Mouse (Mus musculus) midbrain, embryonic 12.5 days (tissue): Measurements from ENCODE around the gene Gpr82. TPM values are rescaled to one million over a fixed set of nuclear protein-coding genes. Genes with fewer than 3 reads are reported as not detected.

Experiments
- ATAC-seq: fragments of 200-750 bp; cut with Nextera tagmentation; 2 replicates; pipeline ENCODE4 v1.8.0; 2017; ENCODE audit warnings: low read depth, moderate TSS enrichment, moderate library complexity; ENCODE audit not compliant: low FRiP score
- H3K27ac ChIP-seq: fragments of 300-500 bp; sonication (generic); replicated peaks from 2 replicates; pipeline ENCODE4 v1.5.1; 2016; ENCODE audit warnings: mild to moderate bottlenecking
- H3K27me3 ChIP-seq: fragments of 300-500 bp; sonication (generic); 2 replicates; pipeline ENCODE4 v1.6.1; 2016; ENCODE audit warnings: mild to moderate bottlenecking
- H3K36me3 ChIP-seq: fragments of 300-500 bp; sonication (generic); 2 replicates; pipeline ENCODE4 v1.6.1; 2016
- H3K4me1 ChIP-seq: fragments of 300-500 bp; sonication (generic); 2 replicates; pipeline ENCODE4 v1.6.1; 2016
- H3K4me2 ChIP-seq: fragments of 300-500 bp; sonication (generic); replicated peaks from 2 replicates; pipeline ENCODE4 v1.6.1; 2016; ENCODE audit warnings: mild to moderate bottlenecking, moderate library complexity
- H3K4me3 ChIP-seq: fragments of 300-500 bp; sonication (generic); 2 replicates; pipeline ENCODE4 v1.5.1; 2016; ENCODE audit warnings: mild to moderate bottlenecking
- H3K9ac ChIP-seq: fragments of 300-500 bp; sonication (generic); replicated peaks from 2 replicates; pipeline ENCODE4 v1.6.1; 2016; ENCODE audit warnings: mild to moderate bottlenecking, moderate library complexity
- H3K9me3 ChIP-seq: fragments of 300-500 bp; sonication (generic); 2 replicates; pipeline ENCODE4 v1.6.1; 2016; ENCODE audit warnings: mild to moderate bottlenecking
- WGBS: fragments of 180-500 bp; shearing (Covaris S2); methylation state at CpG from one replicate; pipeline ENCODE4 v1.1.7; 2016; 5-methylcytosine and 5-hydroxymethylcytosine counted together
- polyA plus RNA-seq: library from polyadenylated mRNA; unstranded; fragments of >200 nt; fragmentation: Nextera tagmentation; extraction: Ambion mirVana; gene quantifications from 2 replicates; pipeline ENCODE4 v1.2.1, GENCODE M21; 2016

Gpr82 gene
- polyA plus RNA-seq, result 0.65 and 0.88 TPM in 2 replicates

GRCm38 (mm10) chrX:13661063-13661462, at the start of gene Gpr82:
TSS of gene Gpr82 (plus strand) at chrX:13661363.
- H3K27ac ChIP-seq, result no peak within 1 kb of the TSS
- H3K4me3 ChIP-seq, result no peak within 1 kb of the TSS
- H3K4me1 ChIP-seq, result no peaks in the 10 kb centered on the region
- no peaks in the 10 kb centered on the region for H3K36me3 ChIP-seq
- H3K9me3 ChIP-seq, result no peaks in the 10 kb centered on the region
- H3K4me2 ChIP-seq, result no peak within 1 kb of the TSS
- H3K27me3 ChIP-seq, result no peaks in the 10 kb centered on the region
- WGBS, result 90% methylated on average over 5 of the region's 5 CpGs
- no peak for ATAC-seq
- no peak within 1 kb of the TSS for H3K9ac ChIP-seq

DNA sequence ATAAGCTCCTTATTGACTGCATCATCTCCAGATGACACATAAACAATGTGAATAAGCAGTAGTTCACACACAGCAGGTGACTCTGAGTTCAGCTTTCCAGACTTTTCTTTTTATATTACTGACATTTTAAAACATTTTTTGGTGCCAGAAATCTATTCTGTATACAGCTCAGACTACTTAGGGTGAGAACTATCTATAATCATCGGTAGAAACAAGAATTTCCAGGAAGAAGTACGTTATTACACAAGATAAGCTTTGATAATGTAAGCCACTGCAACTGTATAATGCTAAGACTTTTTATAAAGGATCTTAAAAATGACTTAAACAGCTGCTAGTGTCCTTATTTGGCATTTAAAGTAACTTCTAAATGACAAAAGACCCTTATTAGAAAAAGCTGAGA, 49.0 kb upstream of the Gpr82 start:
- no peak for ATAC-seq
- Histone ChIP-seq H3K36me3 (no peaks in the 10 kb centered on the region; the same call in 1 of the 2 replicates), H3K27ac (no peak overlapping the region), H3K4me1 (no peaks in the 10 kb centered on the region), H3K4me2 (no peak overlapping the region), H3K27me3 (no peaks in the 10 kb centered on the region), H3K9ac (no peak overlapping the region), H3K9me3 (no peaks in the 10 kb centered on the region), H3K4me3 (no peak overlapping the region)
- 86% methylated on average over 2 of the region's 2 CpGs for WGBS

- no peak overlapping the region for H3K9ac ChIP-seq
- no peak for ATAC-seq
- H3K27me3 ChIP-seq, result no peaks in the 10 kb centered on the region
- no peak overlapping the region for H3K4me3 ChIP-seq
- no peaks in the 10 kb centered on the region; the same call in 1 of the 2 replicates for H3K36me3 ChIP-seq
- H3K9me3 ChIP-seq, result no peaks in the 10 kb centered on the region
- no peak overlapping the region for H3K27ac ChIP-seq
- H3K4me2 ChIP-seq, result no peak overlapping the region
- H3K4me1 ChIP-seq, result no peaks in the 10 kb centered on the region
- WGBS, result 63% methylated on average over 1 of the region's 1 CpGs
Observed at GRCm38 (mm10) chrX:13616726-13617125, 44.4 kb upstream of the Gpr82 start.

DNA sequence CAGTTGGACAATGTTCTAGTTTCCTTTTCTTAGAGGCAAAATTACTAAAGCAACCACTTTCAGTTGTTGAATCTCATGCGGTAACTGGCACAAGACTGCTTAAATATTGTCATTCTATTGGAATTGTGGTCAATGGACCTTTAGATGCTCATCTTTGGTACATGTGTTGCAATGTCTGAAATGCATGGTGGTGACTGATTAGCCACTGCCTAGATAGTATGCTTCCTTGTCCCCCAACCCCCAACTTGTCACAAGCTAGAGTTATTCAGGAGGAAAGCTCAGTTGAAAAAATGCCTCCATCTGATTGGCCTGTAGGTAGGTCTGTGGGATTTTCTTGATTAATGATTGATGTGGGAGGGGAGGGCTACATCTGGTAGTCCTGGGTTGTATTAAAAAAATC, 43.9 kb upstream of the Gpr82 start:
- WGBS, result 91% methylated on average over 1 of the region's 1 CpGs
- H3K4me1 ChIP-seq, result no peaks in the 10 kb centered on the region
- ATAC-seq, result no peak
- no peak overlapping the region for H3K9ac ChIP-seq
- no peaks in the 10 kb centered on the region for H3K27me3 ChIP-seq
- no peak overlapping the region for H3K27ac ChIP-seq
- no peak overlapping the region for H3K4me2 ChIP-seq
- no peaks in the 10 kb centered on the region for H3K9me3 ChIP-seq
- H3K36me3 ChIP-seq, result no peaks in the 10 kb centered on the region; the same call in 1 of the 2 replicates
- H3K4me3 ChIP-seq, result no peak overlapping the region

DNA sequence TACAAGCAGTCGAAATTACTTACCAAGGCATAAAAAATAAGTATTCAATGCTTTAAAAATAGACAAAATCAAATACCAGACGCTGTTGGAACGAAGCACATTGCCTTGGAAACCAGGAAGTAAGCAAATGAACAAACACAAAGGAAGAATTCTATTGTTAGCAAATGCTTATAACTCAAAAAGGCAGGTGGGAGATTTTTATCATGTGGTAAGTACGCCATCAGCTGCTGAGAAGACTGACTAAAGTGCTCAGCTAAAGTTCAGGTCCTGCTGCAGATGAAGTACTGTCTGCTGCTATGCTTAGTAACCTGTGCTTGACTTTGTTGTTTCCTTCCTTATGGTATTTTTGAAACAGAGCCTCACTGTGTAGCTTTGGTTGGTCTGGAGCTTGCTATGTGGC, 42.7 kb upstream of the Gpr82 start:
- Histone ChIP-seq H3K27ac (no peak overlapping the region), H3K9ac (no peak overlapping the region), H3K9me3 (no peaks in the 10 kb centered on the region), H3K4me2 (no peak overlapping the region), H3K36me3 (no peaks in the 10 kb centered on the region), H3K4me3 (no peak overlapping the region), H3K4me1 (no peaks in the 10 kb centered on the region), H3K27me3 (no peaks in the 10 kb centered on the region)
- 86% methylated on average over 4 of the region's 4 CpGs for WGBS
- ATAC-seq, result no peak

DNA sequence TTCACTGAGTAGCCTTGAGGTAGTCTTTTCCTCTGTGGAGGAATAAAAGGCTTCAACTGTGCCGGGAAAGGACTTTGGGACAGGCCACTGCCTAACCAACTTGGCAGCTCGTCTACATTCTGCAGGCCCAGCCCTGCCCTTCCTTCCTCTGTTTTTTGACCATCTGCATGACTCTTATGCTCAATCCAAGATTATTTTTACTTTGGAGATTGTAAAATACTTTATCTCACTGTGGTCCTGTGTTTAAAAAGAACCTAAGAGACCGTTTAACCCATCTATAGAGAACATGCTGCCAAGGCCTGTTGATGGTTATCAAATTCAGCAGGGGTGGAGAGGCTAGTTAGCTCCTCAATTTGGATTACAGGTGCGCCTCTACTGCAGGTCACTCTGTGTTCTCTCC, 39.7 kb upstream of the Gpr82 start:
- no peak for ATAC-seq
- Histone ChIP-seq H3K36me3 (no peaks in the 10 kb centered on the region), H3K4me3 (no peak overlapping the region), H3K4me1 (no peaks in the 10 kb centered on the region), H3K27me3 (no peaks in the 10 kb centered on the region), H3K4me2 (no peak overlapping the region), H3K9ac (no peak overlapping the region), H3K27ac (no peak overlapping the region), H3K9me3 (no peaks in the 10 kb centered on the region)
- 86% methylated on average over 4 of the region's 4 CpGs for WGBS

DNA sequence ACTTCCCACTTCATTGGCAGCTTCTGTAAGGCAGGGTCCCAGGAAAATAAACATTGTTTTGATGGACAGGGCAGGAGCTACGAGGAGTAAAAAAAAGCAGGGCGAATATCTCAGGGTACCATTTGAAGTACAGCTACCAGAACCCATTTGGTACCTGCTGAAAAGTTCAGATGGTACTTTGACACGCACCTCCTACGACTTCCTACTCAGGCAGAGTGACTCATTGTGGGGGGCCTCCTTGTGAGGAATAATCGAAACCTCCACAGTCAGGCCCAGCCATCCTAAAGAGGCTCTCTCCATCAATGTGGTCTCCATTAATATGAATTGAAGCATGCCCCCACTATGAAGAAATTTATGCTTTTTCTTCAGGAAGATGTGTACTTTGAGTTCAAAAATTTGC, 38.5 kb upstream of the Gpr82 start:
- 78% methylated on average over 5 of the region's 5 CpGs for WGBS
- H3K4me3 ChIP-seq, result no peak overlapping the region
- H3K27me3 ChIP-seq, result no peaks in the 10 kb centered on the region
- H3K4me1 ChIP-seq, result no peaks in the 10 kb centered on the region
- no peak overlapping the region for H3K27ac ChIP-seq
- no peaks in the 10 kb centered on the region for H3K36me3 ChIP-seq
- no peak overlapping the region for H3K4me2 ChIP-seq
- no peak overlapping the region for H3K9ac ChIP-seq
- no peak for ATAC-seq
- no peaks in the 10 kb centered on the region for H3K9me3 ChIP-seq

DNA sequence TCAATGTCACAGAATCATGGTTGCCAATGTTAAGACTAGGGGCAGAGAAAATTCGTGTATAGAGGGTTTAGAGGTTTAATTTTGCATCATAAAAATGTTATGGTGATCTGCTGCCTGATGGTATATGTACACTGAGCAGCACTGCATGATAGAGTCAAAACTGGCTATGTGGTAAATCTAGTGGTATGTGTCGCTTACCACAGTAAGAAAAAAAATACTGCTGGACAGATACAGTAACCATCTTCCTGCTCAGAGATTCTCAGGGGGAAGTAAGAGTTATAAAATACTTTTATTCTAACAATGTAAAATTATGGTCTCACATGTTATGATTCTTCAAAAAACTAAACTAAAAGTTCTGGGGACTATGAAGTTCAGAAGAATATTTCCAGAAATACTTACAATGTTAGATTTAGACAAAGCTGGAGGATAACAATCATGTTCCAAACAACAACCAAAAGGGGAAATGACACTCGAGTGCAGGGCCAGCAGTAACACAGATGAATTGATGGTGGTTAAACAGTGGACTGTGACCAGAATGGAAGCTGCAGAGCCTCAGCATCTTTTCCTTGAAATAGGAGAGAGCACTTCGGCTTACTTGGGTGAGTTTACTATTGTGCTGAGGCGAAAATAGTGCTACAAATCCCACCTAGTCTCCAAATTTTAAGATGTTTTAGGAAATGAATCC, 29.4 kb upstream of the Gpr82 start, which contains the start of gene Gpr34:
TSS of gene Gpr34 (plus strand) at position 491 of the 685 bp plus-strand sequence.
- no peaks in the 10 kb centered on the region for H3K4me1 ChIP-seq
- no peaks in the 10 kb centered on the region for H3K27me3 ChIP-seq
- H3K27ac ChIP-seq, result no peak within 1 kb of the TSS
- ATAC-seq, result no peak
- H3K9ac ChIP-seq, result no peak within 1 kb of the TSS
- no peak within 1 kb of the TSS for H3K4me3 ChIP-seq
- WGBS, result 73% methylated on average over 5 of the region's 5 CpGs
- H3K4me2 ChIP-seq, result no peak within 1 kb of the TSS
- H3K36me3 ChIP-seq, result no peaks in the 10 kb centered on the region
- H3K9me3 ChIP-seq, result no peaks in the 10 kb centered on the region

DNA sequence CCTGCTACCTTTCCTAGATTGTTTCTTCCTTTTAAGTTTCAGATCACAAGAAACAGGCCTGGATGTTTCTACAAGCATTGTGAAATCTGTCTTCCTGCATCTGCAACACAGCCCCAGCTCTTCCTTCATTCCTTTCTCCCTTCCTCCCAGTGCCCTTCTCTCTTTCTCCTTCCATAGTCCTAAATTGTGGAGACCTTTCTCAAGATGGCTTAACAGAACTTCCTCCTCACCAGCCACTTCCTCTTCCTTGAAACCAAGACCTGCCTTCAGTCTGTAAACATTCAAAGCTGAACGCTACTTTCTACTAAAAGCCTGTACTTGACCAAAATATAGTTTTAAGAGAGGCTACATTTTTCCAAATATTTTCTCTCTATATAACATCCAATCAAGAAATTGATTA, 24.8 kb upstream of the Gpr82 start:
- H3K4me2 ChIP-seq, result no peak overlapping the region
- no peak overlapping the region for H3K9ac ChIP-seq
- H3K4me3 ChIP-seq, result no peak overlapping the region
- H3K27ac ChIP-seq, result no peak overlapping the region
- H3K27me3 ChIP-seq, result no peaks in the 10 kb centered on the region
- no peaks in the 10 kb centered on the region for H3K9me3 ChIP-seq
- ATAC-seq, result no peak
- no peaks in the 10 kb centered on the region for H3K4me1 ChIP-seq
- H3K36me3 ChIP-seq, result no peaks in the 10 kb centered on the region
- 88% methylated on average over 1 of the region's 1 CpGs for WGBS

DNA sequence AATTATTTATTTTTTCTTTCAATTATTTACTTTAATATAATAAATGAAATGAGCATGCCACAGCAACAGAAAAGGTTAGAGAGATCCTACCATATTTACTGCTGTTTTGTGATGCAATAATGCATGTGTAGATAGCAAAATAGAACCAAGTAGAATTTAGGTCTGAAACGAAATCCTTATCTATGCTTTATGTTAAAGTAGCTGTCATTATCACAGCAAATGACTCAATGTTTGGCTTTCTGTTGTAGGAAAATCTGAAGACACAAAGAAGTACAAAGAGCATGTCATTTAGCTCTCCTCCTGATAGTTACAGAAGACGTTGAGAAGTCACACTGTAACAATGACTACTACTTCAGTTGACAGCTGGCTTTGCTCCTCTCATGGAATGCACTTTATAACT, 22.3 kb upstream of the Gpr82 start:
- H3K4me2 ChIP-seq, result no peak overlapping the region
- no peak overlapping the region for H3K9ac ChIP-seq
- WGBS, result 78% methylated on average over 2 of the region's 2 CpGs
- no peak overlapping the region for H3K4me3 ChIP-seq
- no peak for ATAC-seq
- no peaks in the 10 kb centered on the region for H3K27me3 ChIP-seq
- no peak overlapping the region for H3K27ac ChIP-seq
- H3K4me1 ChIP-seq, result no peaks in the 10 kb centered on the region
- no peaks in the 10 kb centered on the region for H3K9me3 ChIP-seq
- no peaks in the 10 kb centered on the region for H3K36me3 ChIP-seq

DNA sequence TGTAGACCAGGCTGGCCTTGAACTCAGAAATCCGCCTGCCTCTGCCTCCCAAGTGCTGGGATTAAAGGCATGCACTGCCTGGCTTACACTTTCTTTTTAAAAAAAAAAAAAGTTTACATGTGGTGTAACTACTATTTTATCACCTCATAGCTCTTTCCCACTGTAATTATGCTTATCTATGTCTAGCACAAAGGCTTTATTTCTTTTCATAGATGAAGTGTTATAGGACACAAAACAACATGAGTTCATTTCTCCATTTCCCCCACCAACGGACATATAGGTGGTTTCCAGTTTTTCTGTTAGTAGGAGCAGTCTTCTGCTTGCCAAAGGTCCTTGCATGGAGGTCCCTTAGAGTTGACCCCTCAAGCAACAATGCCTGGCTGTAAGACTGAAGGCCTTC, 9.3 kb upstream of the Gpr82 start:
- Histone ChIP-seq H3K9me3 (no peaks in the 10 kb centered on the region), H3K27ac (no peak overlapping the region), H3K9ac (no peak overlapping the region), H3K4me2 (no peak overlapping the region), H3K27me3 (no peaks in the 10 kb centered on the region; the same call in 1 of the 2 replicates), H3K4me1 (no peaks in the 10 kb centered on the region), H3K4me3 (no peak overlapping the region), H3K36me3 (no peaks in the 10 kb centered on the region)
- WGBS, result 79% methylated on average over 2 of the region's 2 CpGs
- ATAC-seq, result no peak

- no peak for ATAC-seq
- H3K4me1 ChIP-seq, result no peaks in the 10 kb centered on the region
- H3K9me3 ChIP-seq, result no peaks in the 10 kb centered on the region
- no peak overlapping the region for H3K4me2 ChIP-seq
- no peak overlapping the region for H3K9ac ChIP-seq
- whole genome bisulfite sequencing, result 86% methylated on average over 1 of the region's 1 CpGs
- no peak overlapping the region for H3K27ac ChIP-seq
- H3K36me3 ChIP-seq, result no peaks in the 10 kb centered on the region
- no peak overlapping the region for H3K4me3 ChIP-seq
- H3K27me3 ChIP-seq, result no peaks in the 10 kb centered on the region; the same call in 1 of the 2 replicates
Observed at GRCm38 (mm10) chrX:13652291-13652690, 8.9 kb upstream of the Gpr82 start.

GRCm38 (mm10) chrX:13655005-13655421, 6.2 kb upstream of the Gpr82 start:
- H3K9me3 ChIP-seq, result no peaks in the 10 kb centered on the region
- no peak overlapping the region for H3K27ac ChIP-seq
- H3K4me1 ChIP-seq, result no peaks in the 10 kb centered on the region
- H3K27me3 ChIP-seq, result no peaks in the 10 kb centered on the region; the same call in 1 of the 2 replicates
- H3K4me3 ChIP-seq, result no peak overlapping the region
- 84% methylated on average over 3 of the region's 3 CpGs for WGBS
- H3K4me2 ChIP-seq, result no peak overlapping the region
- no peak overlapping the region for H3K9ac ChIP-seq
- no peaks in the 10 kb centered on the region for H3K36me3 ChIP-seq
- ATAC-seq, result no peak
